Mouse (Mus musculus): ENCODE data around the gene Ttc7b. TPM values are rescaled to one million over a fixed set of nuclear protein-coding genes. Genes with fewer than 3 reads are reported as not detected.

Gene Ttc7b
- polyA plus RNA-seq, 1 experiment, result 52.4 TPM

DNA sequence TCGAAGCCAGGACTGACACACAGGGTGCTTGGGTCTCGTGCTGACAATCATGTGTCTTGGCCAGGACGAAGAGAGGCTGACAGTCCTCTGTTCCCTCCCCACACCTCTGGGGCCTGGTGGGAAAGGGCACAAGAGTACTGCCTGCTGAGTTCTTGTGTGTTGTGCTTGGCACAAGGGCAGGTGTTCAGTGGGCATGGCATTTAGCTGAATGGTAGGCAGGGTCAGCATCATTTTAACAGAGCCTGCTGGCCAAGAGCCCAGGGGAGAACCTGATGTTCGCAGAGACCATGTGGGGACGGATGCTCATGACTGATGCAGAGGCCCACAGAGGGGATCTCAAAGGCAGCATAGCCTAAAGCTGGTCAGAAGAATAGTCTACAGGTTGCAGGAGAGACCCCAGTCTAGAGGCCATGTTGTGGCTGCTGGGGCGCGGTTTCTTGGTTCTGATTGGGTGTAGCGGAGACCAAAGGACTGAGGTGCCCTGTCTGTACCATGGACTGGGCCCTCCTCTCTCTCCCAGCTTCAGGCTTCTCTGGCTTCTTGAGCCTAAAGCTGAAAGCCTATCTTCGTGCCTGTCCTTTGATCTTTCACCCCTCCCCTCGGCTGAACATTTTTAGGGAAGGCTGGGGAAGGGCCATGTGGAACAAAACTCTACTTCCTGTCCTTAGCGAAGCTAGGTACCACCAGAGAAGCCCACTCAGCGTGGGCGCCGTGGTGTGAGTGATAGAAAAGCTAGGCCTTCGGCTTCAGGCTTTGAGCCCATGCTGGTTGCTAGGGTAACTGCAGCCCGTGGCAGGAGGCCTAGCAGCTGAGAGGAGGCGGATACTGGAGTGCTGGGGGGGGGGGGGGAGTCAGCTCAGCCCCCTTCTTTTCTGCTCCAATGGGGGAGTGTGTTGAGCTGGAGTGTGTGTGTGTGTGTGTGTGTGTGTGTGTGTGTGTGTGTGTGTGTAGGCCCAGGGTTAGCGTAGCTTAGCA, 229.6 kb downstream of the Ttc7b start:
- Histone ChIP-seq H3K4me1 (ENCODE audit: control insufficient read depth, insufficient read depth, low read length) (peaks cover 14% of the 10 kb centered on the region), H3K4me3 (replicated peaks; ENCODE audit: extremely low read depth, low read depth, low read length) (no peak overlapping the region)
- 65% methylated on average over 18 of the region's 18 CpGs for WGBS
- no peak for TF ChIP-seq CTCF (IDR thresholded peaks at IDR 0.05; ENCODE audit: insufficient read depth, low read length)
- TF ChIP-seq POLR2A (IDR thresholded peaks at IDR 0.05; ENCODE audit: borderline replicate concordance, extremely low read depth, low read depth, low read length), result no peak
- no peak for DNase-seq

DNA sequence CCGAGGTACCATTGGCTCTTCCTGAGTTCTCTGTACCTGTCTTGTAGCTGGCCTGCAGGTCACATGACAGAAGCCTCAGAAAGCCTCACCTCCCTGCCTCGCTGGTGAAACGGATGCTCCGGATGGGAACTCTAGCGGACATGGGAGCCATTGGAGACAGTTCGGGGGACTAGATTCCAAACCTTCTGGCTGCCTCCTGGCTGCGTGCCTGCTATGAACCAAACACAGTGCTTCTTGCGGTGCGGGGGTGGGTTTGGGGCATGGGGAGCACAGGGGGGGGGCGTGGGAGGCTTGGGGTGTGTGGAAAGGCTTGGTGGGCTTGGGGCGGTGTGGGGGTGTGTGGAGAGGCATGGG, 230.5 kb downstream of the Ttc7b start:
- WGBS, result 38% methylated on average over 11 of the region's 11 CpGs
- DNase-seq, result no peak
- peaks cover 14% of the 10 kb centered on the region for H3K4me1 ChIP-seq (ENCODE audit: control insufficient read depth, insufficient read depth, low read length)
- TF ChIP-seq CTCF (IDR thresholded peaks at IDR 0.05; ENCODE audit: insufficient read depth, low read length) (no peak), POLR2A (IDR thresholded peaks at IDR 0.05; ENCODE audit: borderline replicate concordance, extremely low read depth, low read depth, low read length) (no peak)
- H3K4me3 ChIP-seq (replicated peaks; ENCODE audit: extremely low read depth, low read depth, low read length), result no peak overlapping the region

DNA sequence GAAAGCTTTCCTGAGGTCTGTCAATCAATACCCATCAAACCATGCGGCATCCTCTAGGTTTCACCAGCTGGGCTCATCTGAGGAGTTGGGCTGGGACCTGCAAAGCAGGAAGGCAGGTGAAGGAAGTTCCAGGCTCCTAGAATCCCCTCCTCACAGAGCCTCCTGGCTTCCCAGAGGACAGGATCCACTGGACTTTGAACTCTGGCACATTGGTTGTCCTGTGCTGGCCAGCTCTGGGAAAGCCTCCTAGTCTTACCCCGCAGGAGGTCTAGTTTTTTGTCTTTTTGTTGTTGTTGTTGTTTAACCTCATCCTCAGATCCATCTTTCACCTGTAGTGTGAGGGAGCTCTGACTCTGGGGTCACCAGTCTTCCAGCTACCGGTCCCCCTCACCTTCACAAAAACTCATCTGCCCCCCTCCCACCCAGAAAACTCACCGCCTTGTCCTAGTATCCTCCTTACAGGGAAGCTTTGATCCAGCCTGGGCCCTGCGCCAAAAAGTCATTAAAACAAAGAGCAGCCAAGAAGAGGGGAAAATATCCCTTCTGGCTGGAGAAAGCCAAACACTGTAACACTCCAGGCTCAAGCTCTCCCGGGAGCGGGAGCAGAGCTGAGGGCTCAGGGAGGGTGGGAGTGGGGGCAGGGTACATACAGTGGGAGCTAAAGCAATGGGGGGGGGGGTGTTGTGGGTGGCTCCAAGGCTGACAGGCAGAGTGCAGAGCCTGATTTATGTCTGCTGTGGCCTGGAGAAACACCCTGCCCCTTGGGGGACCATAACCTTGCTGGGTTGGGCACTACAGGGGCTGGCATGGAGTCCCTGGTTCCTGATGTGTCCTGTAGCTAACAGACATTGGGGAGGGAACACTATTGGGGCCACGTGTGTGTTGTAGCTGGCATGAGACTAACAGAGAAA, 231.1 kb downstream of the Ttc7b start:
- Histone ChIP-seq H3K4me1 (ENCODE audit: control insufficient read depth, insufficient read depth, low read length) (peaks cover 14% of the 10 kb centered on the region), H3K4me3 (replicated peaks; ENCODE audit: extremely low read depth, low read depth, low read length) (no peak overlapping the region)
- DNase-seq, result peak; percentile 50
- TF ChIP-seq CTCF (IDR thresholded peaks at IDR 0.05; ENCODE audit: insufficient read depth, low read length), result no peak
- TF ChIP-seq POLR2A (IDR thresholded peaks at IDR 0.05; ENCODE audit: borderline replicate concordance, extremely low read depth, low read depth, low read length), result no peak
- WGBS, result 21% methylated on average over 8 of the region's 8 CpGs

DNA sequence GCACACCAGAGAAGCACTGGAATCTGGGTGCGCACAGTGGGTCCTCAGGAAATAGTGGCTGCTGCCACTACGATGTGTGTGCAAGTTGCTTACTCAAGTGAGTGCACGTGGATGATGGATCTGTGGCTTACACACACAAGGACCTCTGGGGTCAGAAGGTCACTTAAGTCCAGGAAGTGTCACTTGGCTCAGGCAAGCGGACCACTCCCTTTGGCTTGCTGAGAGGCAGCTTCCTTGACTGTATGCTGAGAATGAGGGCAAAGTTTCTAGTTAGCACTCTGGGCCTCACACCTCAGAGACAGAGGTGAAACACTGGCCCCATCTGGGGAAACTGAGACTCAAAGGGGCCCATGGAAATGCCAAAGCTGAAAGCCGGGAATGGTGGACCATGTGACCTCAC, 232.6 kb downstream of the Ttc7b start:
- H3K4me1 ChIP-seq (ENCODE audit: control insufficient read depth, insufficient read depth, low read length), result peaks cover 22% of the 10 kb centered on the region
- TF ChIP-seq POLR2A (IDR thresholded peaks at IDR 0.05; ENCODE audit: borderline replicate concordance, extremely low read depth, low read depth, low read length) (no peak), CTCF (IDR thresholded peaks at IDR 0.05; ENCODE audit: insufficient read depth, low read length) (no peak)
- DNase-seq, result no peak

DNA sequence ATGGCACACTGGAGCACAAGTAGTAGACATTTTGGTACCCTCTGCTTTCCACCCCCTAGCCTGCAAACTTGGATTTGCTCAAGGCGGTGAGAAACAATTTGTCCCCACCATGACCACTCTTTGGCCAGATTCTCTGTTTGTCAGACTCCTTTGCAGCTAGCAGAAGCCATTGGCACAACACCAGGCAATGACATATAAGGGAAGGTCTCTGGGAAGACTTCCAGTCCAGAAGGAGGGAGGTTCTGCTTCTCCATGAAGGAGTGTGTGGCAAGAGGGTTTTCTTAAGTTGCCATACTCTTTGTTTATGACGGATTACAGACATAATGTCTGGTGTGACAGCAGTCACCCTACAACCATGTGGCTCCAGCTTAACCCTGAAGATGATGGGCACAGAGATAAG, 233.1 kb downstream of the Ttc7b start:
- 76% methylated on average over 2 of the region's 2 CpGs for WGBS
- TF ChIP-seq POLR2A (IDR thresholded peaks at IDR 0.05; ENCODE audit: borderline replicate concordance, extremely low read depth, low read depth, low read length), result no peak
- TF ChIP-seq CTCF (IDR thresholded peaks at IDR 0.05; ENCODE audit: insufficient read depth, low read length), result no peak
- no peak overlapping the region for H3K4me3 ChIP-seq (replicated peaks; ENCODE audit: extremely low read depth, low read depth, low read length)
- peaks cover 25% of the 10 kb centered on the region for H3K4me1 ChIP-seq (ENCODE audit: control insufficient read depth, insufficient read depth, low read length)
- no peak for DNase-seq

More for the DNA sequence above, 232.6 kb downstream of the Ttc7b start:
- WGBS, result 53% methylated on average over 5 of the region's 5 CpGs
- no peak overlapping the region for H3K4me3 ChIP-seq (replicated peaks; ENCODE audit: extremely low read depth, low read depth, low read length)

DNA sequence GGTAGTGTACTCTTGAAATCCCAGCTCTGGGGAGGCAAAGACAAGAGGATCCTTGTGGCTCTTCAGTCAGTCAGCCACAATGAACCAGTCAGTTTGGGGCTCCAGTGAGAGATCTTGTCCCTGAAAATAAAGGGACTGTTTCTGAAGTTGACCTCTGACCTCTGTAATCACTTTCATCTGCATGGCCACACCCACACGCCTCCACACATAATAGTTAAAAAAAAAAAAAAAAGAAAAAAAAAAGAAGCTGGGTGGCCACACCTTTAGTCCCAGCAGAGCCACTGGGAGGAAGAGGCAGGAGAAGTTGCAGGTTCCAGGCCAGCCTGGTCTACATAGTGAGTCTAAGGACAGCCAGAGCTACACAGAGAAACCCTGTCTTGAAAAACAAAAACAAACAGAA, 237.3 kb downstream of the Ttc7b start:
- H3K4me3 ChIP-seq (replicated peaks; ENCODE audit: extremely low read depth, low read depth, low read length), result no peak overlapping the region
- TF ChIP-seq POLR2A (IDR thresholded peaks at IDR 0.05; ENCODE audit: borderline replicate concordance, extremely low read depth, low read depth, low read length) (no peak), CTCF (IDR thresholded peaks at IDR 0.05; ENCODE audit: insufficient read depth, low read length) (no peak)
- no peak for DNase-seq
- WGBS, result 81% methylated on average over 1 of the region's 1 CpGs
- H3K4me1 ChIP-seq (ENCODE audit: control insufficient read depth, insufficient read depth, low read length), result peaks cover 27% of the 10 kb centered on the region

DNA sequence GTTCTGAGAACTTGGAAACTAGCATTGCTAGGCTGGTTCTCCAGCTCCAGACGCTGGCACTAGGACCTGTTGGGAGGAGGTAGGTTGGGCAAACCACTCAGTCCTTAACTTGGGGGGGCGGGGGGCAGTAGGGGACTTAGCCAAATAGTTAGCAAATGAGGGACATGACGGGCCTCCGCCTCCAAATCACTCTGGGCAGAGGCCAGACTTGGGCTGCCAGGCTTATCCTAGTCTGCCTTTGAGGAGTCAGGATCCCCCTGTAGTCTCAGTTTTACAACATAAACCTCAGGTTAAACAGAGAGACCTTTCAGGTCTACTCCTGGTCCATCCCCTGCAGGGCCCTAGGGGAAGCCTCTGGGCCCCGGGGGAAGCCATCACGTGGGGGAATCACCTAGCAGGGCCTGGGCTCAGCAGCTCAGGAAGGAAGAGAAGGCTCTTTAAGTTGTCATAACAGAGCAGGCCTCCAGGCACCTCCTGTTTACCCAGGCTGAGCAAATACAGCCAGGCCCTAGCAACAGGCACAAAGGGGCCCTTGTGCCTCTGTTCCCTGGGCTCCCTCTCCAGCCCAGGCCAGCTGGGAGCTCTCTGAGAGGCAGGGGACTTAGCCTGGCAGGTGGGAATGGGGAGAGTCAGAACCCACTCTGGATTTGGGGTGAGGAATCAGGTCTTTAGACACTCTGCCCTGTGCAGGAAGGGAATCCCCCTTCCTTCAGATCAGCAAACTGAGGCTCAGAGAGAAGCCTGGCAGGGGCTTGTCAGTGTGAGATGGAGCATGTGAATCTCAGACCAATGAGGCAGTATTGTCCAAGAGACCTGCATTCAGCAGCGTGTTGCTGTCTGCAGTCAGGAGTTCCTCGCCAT, 238.4 kb downstream of the Ttc7b start:
- H3K4me3 ChIP-seq (replicated peaks; ENCODE audit: extremely low read depth, low read depth, low read length), result no peak overlapping the region
- peak; percentile 66 for DNase-seq
- 40% methylated on average over 8 of the region's 8 CpGs for WGBS
- peaks cover 28% of the 10 kb centered on the region for H3K4me1 ChIP-seq (ENCODE audit: control insufficient read depth, insufficient read depth, low read length)
- TF ChIP-seq POLR2A (IDR thresholded peaks at IDR 0.05; ENCODE audit: borderline replicate concordance, extremely low read depth, low read depth, low read length), result no peak
- no peak for TF ChIP-seq CTCF (IDR thresholded peaks at IDR 0.05; ENCODE audit: insufficient read depth, low read length)

DNA sequence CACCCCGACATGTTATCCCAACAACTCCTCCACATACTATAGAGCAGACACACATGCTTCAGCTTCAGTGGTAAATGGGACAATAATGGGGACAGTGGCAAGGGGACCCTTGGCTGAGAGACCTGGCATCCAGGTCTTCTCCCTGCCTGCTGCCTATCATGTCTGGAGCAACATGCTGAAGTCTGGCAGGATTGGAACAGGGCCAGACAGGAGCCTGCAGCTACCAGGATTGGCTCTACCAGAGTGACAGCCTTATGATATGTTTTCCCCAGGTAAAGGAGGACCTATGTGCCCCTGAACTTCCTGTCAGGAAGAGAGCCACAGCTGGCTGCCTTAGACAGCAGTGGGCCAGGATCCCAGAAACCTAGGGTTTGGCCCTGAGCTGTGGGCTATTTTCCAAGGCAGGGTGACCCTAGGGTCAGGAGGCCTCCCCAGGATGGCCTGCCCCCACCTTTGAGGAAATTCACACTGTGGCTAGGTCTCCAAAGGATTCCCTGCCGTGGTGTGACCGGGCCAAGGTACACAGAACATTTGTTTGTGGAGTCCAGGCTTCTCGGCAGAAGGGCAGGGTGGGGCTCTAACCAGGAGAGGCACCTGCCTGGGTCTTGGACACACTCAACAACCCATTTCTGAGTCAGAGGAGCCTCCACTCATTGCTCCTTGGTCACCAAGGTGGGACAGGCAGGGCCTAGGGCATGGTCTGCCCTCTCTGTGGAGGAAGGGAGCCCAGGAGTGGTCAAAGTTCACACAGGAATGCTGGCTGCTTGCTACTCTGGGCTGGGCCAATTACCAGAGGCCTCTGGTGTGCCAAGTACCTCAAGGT, 239.4 kb downstream of the Ttc7b start:
- no peak for TF ChIP-seq POLR2A (IDR thresholded peaks at IDR 0.05; ENCODE audit: borderline replicate concordance, extremely low read depth, low read depth, low read length)
- no peak for TF ChIP-seq CTCF (IDR thresholded peaks at IDR 0.05; ENCODE audit: insufficient read depth, low read length)
- peaks cover 36% of the 10 kb centered on the region for H3K4me1 ChIP-seq (ENCODE audit: control insufficient read depth, insufficient read depth, low read length)
- DNase-seq, result peak; percentile 65
- no peak overlapping the region for H3K4me3 ChIP-seq (replicated peaks; ENCODE audit: extremely low read depth, low read depth, low read length)
- 55% methylated on average over 4 of the region's 4 CpGs for WGBS
